Mouse (Mus musculus): ENCODE measurements around the gene Gbp5. TPM values are rescaled to one million over a fixed set of nuclear protein-coding genes. Genes with fewer than 3 reads are reported as not detected.

The Gbp5 gene
- polyA plus RNA-seq (2012; rRNA removed), result 0.46 and 0.56 TPM in 2 replicates

GRCm38 (mm10) chr3:142493536-142494061 lies at the start of gene Gbp5:
Gbp5 (plus strand) TSS chr3:142493978.

GRCm38 (mm10) chr3:142530087-142530953 lies 36.5 kb downstream of the Gbp5 start, which contains the start of gene Gbp7:
Gbp7 (plus strand) TSS chr3:142530342.

DNA sequence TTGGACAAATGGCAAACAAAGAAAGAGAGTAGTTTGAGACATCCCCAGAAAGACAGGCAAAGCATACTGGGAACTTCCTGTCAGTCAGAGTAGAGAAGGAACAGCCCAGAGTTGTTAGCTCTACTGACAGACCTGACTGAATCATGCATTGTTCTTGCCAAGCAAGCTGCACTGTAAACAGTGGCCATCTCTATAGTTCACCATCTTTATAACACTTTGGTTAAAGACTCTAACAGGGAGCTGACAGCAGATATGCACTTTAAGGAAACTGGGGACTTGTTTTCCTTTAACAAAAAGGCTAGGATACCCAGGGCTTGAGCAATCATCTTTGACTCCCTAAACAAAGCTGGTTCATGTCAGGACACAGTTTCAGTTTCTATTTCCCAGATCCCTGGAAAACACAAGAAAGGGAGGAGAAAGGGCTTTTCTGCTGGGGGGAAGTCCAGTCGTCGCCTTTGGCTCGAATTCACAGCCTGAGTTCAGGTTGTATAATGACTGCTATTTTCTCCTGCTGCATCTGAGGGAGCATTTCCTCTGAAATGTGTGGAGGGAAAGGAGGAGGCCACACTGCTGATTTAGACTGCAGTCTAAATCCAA lies 66.0 kb downstream of the Gbp5 start, which contains the start of gene Gbp3:
Gene Gbp3 (plus strand): TSS at position 395 of the 597 bp plus-strand sequence.

Other genes with a start within 250 kb of the Gbp5 start
- gene Pdlim5, start 98.3 kb upstream of the Gbp5 start, polyA plus RNA-seq (2012; rRNA removed), result 60.3 and 62.3 TPM in 2 replicates
- gene Gbp7, start 36.4 kb downstream of the Gbp5 start, polyA plus RNA-seq (2012; rRNA removed), result 1.3 and 1.5 TPM in 2 replicates
- gene Gbp3, start 66.0 kb downstream of the Gbp5 start, polyA plus RNA-seq (2012; rRNA removed), result 7.1 and 7.6 TPM in 2 replicates
- gene Gbp2b, start 100.9 kb downstream of the Gbp5 start, polyA plus RNA-seq (2012; rRNA removed), result 0.31 TPM in 2 replicates
- gene Gbp2, start 126.6 kb downstream of the Gbp5 start, polyA plus RNA-seq (2012; rRNA removed), result 8.0 and 8.2 TPM in 2 replicates
- gene Kyat3, start 207.1 kb downstream of the Gbp5 start, polyA plus RNA-seq (2012; rRNA removed), result 1.1 and 1.2 TPM in 2 replicates